Mouse (Mus musculus) R1 (cell line): ENCODE data around the gene Acad12.
"Not testable (repeated sequence)": the region's sequence is repeated elsewhere in the genome, so short reads cannot be mapped to it uniquely, and the experiment has no call there.

ENCODE experiments used
- DNase-seq: peaks from one replicate; pipeline ENCODE4 v3.0.0-alpha.2; 2018; ENCODE audit warnings: low read depth, low spot score

Acad12 gene

DNA sequence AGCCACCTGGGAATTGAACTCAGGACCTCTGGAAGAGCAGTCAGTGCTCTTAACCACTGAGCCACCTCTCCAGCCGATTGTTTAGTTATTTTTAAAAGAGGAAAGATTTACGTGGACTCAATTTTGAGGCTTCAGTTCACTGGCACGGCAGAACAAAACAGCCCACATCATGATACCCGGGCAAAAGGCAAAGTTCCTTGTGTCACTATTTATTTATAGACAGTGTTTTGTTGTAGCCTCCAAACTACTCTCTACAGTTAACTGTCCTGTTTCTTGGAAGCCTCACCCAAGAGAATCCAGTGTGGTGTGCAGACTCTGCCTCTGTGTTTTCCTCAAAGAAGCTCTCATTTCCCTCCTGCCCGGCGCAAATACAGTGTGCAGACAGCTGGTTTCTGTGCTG lies 6.7 kb downstream of the Acad12 start:
- DNase-seq, result no peak

DNA sequence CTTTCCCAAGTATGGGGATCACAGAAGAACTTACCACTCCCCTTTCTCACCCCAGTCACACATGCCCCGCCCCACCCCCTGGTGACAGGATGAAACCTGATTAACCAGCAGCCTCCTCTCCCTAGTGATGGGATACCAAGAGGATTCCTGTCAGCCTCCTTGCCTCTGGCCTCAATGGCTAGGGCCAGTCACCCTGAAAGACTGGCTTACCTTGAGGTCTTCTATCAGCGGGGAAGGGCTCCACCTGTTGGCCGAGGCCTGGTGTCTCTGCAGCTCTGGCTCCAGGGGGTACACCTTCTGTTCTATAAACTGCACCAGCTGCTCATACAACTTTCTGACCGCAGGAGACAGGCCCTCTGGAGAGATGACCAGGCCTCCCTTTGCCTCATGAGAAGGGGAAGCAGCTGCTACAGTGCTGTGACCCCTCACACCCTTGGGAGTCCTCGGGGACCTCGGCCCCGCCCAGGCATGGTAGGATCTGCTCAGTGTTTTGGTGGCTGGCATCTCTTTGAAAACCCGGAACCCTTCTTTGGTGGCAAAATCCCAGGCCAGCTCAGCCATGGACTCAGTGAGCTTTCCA lies 9.1 kb downstream of the Acad12 start:
- DNase-seq, result peak; percentile 56

DNA sequence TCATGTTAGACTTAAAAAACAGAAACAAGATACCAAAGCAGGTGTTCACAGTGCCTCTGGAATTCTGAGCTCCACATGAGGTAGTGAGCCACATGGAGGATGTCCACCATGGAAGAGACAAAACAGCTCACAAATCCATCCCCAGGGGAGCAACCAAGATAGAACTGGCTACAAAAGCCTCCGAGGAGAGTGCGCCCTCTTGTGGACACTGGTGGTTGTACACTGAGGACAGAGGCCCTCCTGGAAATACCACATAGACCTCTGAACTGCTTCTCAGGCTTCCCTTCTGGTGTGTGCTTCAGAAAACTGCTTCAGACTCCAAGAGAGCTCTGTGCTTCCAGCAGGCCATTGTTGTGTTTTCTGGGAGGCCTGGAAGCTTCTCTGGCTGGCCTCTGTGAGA lies 12.6 kb downstream of the Acad12 start:
- DNase-seq, result peak; percentile 90

GRCm38 (mm10) chr5:121603815-121604214 lies 14.9 kb downstream of the Acad12 start:
- DNase-seq, result not testable (repeated sequence)

DNA sequence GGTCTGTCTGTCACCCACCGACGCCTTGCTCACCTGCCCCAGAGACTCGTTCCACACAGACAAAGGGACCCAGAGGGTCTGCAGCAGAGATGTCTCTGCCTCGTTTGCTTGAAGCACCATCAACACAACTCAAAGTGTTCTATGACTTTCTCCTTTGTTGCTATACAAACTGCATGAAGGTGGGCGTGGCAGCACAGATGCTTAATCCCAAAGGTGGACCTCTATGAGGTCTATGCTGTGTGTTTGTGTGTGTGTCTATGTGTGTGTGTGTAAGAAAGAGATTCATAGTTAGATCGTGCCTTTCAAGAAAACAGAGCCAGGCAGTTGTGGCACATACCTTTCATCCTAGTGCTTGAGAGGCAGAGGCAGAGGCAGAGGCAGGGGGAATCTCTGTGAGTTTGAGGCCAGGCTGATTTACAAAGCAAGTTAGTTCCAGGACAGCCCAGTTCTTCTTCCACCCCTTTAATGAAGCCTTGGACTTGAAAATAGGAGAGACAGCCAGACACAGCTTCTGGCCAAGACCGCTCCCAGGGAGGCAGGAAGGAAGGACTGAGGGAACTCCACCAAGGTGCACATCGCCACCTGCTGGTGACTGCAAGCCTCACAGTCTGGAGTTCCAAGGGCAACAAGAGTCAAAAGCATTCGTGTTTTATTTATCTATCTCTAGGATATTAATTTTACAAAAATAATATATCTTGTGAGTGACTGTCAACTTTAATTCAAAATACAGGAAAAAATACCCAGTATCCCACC lies 17.0 kb downstream of the Acad12 start:
- peak; percentile 86 for DNase-seq

GRCm38 (mm10) chr5:121598871-121599610 lies 19.7 kb downstream of the Acad12 start:
- DNase-seq, result peak; percentile 26

- DNase-seq, result no peak
Measured at GRCm38 (mm10) chr5:121597991-121598537, 20.7 kb downstream of the Acad12 start.

- DNase-seq, result no peak
Measured at GRCm38 (mm10) chr5:121597332-121597731, 21.4 kb downstream of the Acad12 start.

DNA sequence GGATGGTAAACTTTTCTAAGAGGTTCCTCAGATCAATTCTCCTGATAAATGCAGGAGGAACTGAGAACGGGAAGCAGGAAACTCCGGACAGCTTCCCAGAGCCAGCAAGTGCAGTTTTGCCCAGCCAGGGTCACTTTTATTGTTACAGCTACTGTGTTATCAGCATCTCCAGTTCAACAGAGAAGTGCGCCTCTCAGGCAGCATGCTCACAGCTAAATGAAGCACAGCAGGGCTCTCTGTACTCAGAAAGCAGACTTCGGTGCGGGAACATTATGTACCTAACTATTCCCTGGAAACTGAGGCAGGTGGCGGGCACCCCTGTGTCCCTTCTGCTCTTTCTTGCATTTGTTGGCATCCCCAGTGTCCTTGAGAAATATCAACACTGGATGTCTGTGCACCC lies 22.5 kb downstream of the Acad12 start:
- no peak for DNase-seq

DNA sequence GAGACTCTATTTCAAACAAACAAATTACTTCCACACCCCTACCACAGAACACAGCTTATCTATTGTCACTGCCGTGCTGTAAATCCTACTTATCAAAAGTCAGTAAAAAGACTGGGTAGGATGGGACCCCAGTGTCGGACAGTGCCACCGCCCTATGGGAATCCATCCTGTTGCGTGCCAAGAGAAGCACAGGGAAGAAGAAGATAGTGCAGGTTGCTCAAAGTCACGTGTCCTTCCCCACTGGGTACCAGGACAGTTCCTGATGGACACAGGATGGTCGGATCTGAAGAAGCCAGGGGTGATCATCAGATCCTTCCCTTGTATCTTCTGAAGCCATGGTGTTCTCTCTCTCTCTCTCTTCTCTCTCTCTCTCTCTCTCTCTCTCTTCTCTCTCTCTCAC lies 23.0 kb downstream of the Acad12 start:
- DNase-seq, result no peak

DNA sequence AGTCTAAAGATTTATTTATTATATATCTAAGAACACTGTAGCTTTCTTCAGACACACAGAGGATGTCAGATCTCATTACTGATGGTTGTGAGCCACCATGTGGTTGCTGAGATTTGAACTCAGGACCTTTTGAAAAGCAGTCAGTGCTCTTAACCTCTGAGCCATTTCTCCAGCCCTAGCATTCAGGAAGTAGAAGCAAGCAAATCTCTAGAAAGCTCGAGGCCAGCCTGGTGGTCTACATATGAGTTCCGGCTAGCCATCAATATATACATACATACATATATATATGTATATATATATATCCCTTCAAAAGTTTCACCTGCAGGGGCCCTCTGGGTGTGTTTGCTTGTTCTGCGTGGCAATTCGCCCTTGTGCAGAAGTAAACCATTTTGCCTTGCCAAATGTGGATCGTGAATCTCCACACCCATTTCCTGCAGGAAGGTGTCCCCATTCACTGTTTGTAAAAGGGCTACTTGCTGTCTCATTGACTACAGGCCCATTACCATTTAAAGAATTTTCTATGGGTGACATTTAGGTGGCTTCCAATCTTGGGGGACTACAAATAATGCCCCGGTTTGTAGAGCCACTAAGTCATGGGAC lies 23.9 kb downstream of the Acad12 start:
- no peak for DNase-seq

- peak; percentile 95 for DNase-seq
Measured at GRCm38 (mm10) chr5:121593451-121594401, 25.0 kb downstream of the Acad12 start, which contains the start of gene Aldh2. Gene Aldh2 (minus strand): TSS chr5:121593824.

DNA sequence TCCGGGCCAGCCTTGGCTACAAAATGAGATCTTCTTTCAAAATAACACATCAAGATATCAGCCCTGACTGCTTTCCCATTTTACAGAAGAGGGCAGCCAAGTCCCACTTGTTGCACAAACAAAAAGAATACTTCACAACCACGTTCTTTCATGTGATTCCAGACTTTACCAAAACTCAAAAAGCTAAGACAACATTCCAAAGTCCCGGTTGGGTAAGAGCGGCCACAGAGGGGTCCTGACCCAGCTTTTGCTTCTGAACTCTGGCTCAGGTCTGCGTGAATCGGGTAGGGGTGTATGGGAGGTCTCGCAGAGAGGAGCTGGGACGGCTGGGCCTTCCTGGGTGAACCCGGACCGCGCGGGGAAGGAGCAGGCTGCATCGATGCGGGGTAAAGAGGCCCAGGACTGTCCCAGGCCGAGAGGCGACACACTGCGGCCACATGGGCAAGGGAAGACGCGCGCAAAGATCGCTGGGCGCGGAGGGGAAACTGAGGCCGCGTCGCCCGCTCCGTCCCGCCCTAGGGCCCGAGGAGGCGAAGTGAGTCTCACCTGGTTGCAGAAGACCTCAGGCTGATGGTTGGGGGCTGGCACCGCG lies 25.8 kb downstream of the Acad12 start:
- DNase-seq, result peak; percentile 38

- peak; percentile 47 for DNase-seq
Measured at GRCm38 (mm10) chr5:121592064-121592815, 26.5 kb downstream of the Acad12 start.

- DNase-seq, result no peak
Measured at GRCm38 (mm10) chr5:121591417-121592063, 27.2 kb downstream of the Acad12 start.

DNA sequence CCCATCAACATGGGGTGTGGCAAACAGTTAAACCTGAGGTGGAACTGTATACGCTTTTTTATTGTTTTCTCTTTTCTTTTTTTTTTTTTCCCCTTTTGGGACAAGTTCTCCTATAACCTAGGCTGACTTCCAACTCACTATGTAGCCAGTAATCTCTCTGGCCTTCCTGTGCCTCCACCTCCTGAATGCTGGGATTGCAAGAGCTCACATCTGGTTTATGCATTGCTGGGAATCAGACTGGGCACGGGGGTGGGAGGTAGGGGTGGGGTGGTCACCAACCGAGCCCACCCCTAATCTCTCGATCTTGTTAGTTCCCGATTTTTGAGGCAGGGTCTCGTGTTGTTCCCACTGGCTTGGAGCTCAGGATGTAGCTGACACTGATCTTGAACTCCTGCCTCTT lies 28.8 kb downstream of the Acad12 start:
- DNase-seq, result no peak

- peak; percentile 69 for DNase-seq
Measured at GRCm38 (mm10) chr5:121586400-121587039, 32.2 kb downstream of the Acad12 start.

GRCm38 (mm10) chr5:121585699-121586098 lies 33.0 kb downstream of the Acad12 start:
- DNase-seq, result peak; percentile 64

DNA sequence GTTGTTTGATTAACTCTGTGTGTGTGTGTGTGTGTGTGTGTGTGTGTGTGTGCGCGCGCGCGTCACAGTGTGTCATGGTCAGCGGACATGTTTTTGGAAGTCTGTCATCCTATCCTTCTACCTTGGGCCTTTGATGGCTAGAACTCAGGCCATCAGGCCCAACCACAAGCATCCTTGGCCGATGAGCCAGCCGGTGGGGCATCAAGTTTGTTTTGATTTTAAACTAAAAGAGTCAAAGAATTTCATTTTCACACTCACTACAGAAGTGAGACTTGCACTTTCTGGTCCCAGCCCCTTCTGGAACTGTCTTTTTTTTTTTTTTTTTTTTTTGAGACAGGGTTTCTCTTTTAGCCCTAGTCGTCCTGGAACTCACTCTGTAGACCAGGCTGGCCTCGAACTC lies 33.7 kb downstream of the Acad12 start:
- DNase-seq, result no peak
